Mouse (Mus musculus): Measurements from ENCODE around the gene Kars. TPM values are rescaled to one million over a fixed set of nuclear protein-coding genes. Genes with fewer than 3 reads are reported as not detected.

Gene Kars
- polyA plus RNA-seq (2015; fragmentation: Nextera tagmentation; extraction: Ambion mirVana): 47.5 and 48.2 TPM in 2 replicates

- WGBS (ENCODE audit: insufficient replicate concordance): under 1% methylated on average over 61 of the region's 61 CpGs
- Histone ChIP-seq H3K27me3 (ENCODE audit: insufficient read depth, low read length) (no peaks in the 10 kb centered on the region), H3K9ac (replicated peaks) (peak within 1 kb of the TSS; percentile 91), H3K9me3 (ENCODE audit: low read length) (no peaks in the 10 kb centered on the region), H3K36me3 (replicated peaks; ENCODE audit: insufficient read depth, low read length) (peaks cover 6% of the 10 kb centered on the region), H3K4me1 (ENCODE audit: insufficient read depth) (peaks cover 15% of the 10 kb centered on the region), H3K4me2 (ENCODE audit: low read depth, low read length) (peak within 1 kb of the TSS; percentile 98), H3K4me3 (ENCODE audit: low read depth, low read length) (peak within 1 kb of the TSS; percentile 96), H3K27ac (ENCODE audit: low read depth) (peak within 1 kb of the TSS; percentile 85)
- TF ChIP-seq EP300 (IDR thresholded peaks at IDR 0.05; ENCODE audit: low read depth) (no peak), CTCF (IDR thresholded peaks at IDR 0.05; ENCODE audit: low read depth) (no peak)
- ATAC-seq (peak; percentile 92), DNase-seq (peak; percentile 95)
Observed at GRCm38 (mm10) chr8:112010997-112011815, at the start of gene Kars, which contains the start of gene Terf2ip. Gene Kars (minus strand): TSS chr8:112011323. Gene Terf2ip (plus strand): TSS chr8:112011398.

GRCm38 (mm10) chr8:112054456-112054855 is 43.3 kb upstream of the Kars start:
- no peak overlapping the region for H3K9ac ChIP-seq (replicated peaks)
- TF ChIP-seq EP300 (IDR thresholded peaks at IDR 0.05; ENCODE audit: low read depth): no peak
- TF ChIP-seq CTCF (IDR thresholded peaks at IDR 0.05; ENCODE audit: low read depth): no peak
- no peak overlapping the region for H3K27ac ChIP-seq (ENCODE audit: low read depth)
- no peak for ATAC-seq
- no peak overlapping the region for H3K4me2 ChIP-seq (ENCODE audit: low read depth, low read length)
- no peak overlapping the region for H3K4me3 ChIP-seq (ENCODE audit: low read depth, low read length)
- H3K36me3 ChIP-seq (replicated peaks; ENCODE audit: insufficient read depth, low read length): no peaks in the 10 kb centered on the region
- H3K27me3 ChIP-seq (ENCODE audit: insufficient read depth, low read length): no peaks in the 10 kb centered on the region
- no peak for DNase-seq
- H3K4me1 ChIP-seq (ENCODE audit: insufficient read depth): no peaks in the 10 kb centered on the region
- H3K9me3 ChIP-seq (ENCODE audit: low read length): no peaks in the 10 kb centered on the region

GRCm38 (mm10) chr8:112051537-112051936 is 40.4 kb upstream of the Kars start:
- WGBS (ENCODE audit: insufficient replicate concordance): 66% methylated on average over 9 of the region's 9 CpGs
- no peak overlapping the region for H3K27ac ChIP-seq (ENCODE audit: low read depth)
- H3K4me1 ChIP-seq (ENCODE audit: insufficient read depth): no peaks in the 10 kb centered on the region
- H3K4me3 ChIP-seq (ENCODE audit: low read depth, low read length): no peak overlapping the region
- DNase-seq (no peak), ATAC-seq (no peak)
- H3K27me3 ChIP-seq (ENCODE audit: insufficient read depth, low read length): no peaks in the 10 kb centered on the region
- H3K9me3 ChIP-seq (ENCODE audit: low read length): no peaks in the 10 kb centered on the region
- H3K36me3 ChIP-seq (replicated peaks; ENCODE audit: insufficient read depth, low read length): no peaks in the 10 kb centered on the region
- no peak overlapping the region for H3K4me2 ChIP-seq (ENCODE audit: low read depth, low read length)
- TF ChIP-seq CTCF (IDR thresholded peaks at IDR 0.05; ENCODE audit: low read depth) (peak; percentile 10; the same call in 1 of the 2 replicates), EP300 (IDR thresholded peaks at IDR 0.05; ENCODE audit: low read depth) (no peak)
- H3K9ac ChIP-seq (replicated peaks): no peak overlapping the region

GRCm38 (mm10) chr8:112049984-112050383 is 38.9 kb upstream of the Kars start:
- H3K27me3 ChIP-seq (ENCODE audit: insufficient read depth, low read length): no peaks in the 10 kb centered on the region
- no peak overlapping the region for H3K27ac ChIP-seq (ENCODE audit: low read depth)
- H3K4me2 ChIP-seq (ENCODE audit: low read depth, low read length): no peak overlapping the region
- WGBS (ENCODE audit: insufficient replicate concordance): 65% methylated on average over 6 of the region's 6 CpGs
- no peaks in the 10 kb centered on the region for H3K9me3 ChIP-seq (ENCODE audit: low read length)
- no peaks in the 10 kb centered on the region for H3K36me3 ChIP-seq (replicated peaks; ENCODE audit: insufficient read depth, low read length)
- no peak overlapping the region for H3K4me3 ChIP-seq (ENCODE audit: low read depth, low read length)
- ATAC-seq (no peak), DNase-seq (no peak)
- H3K9ac ChIP-seq (replicated peaks): no peak overlapping the region
- no peaks in the 10 kb centered on the region for H3K4me1 ChIP-seq (ENCODE audit: insufficient read depth)
- peak; percentile 26 for TF ChIP-seq CTCF (IDR thresholded peaks at IDR 0.05; ENCODE audit: low read depth)
- TF ChIP-seq EP300 (IDR thresholded peaks at IDR 0.05; ENCODE audit: low read depth): no peak

- 77% methylated on average over 6 of the region's 6 CpGs for WGBS (ENCODE audit: insufficient replicate concordance)
- Histone ChIP-seq H3K27me3 (ENCODE audit: insufficient read depth, low read length) (no peaks in the 10 kb centered on the region), H3K4me1 (ENCODE audit: insufficient read depth) (no peaks in the 10 kb centered on the region), H3K4me3 (ENCODE audit: low read depth, low read length) (no peak overlapping the region), H3K9me3 (ENCODE audit: low read length) (no peaks in the 10 kb centered on the region), H3K4me2 (ENCODE audit: low read depth, low read length) (no peak overlapping the region), H3K36me3 (replicated peaks; ENCODE audit: insufficient read depth, low read length) (no peaks in the 10 kb centered on the region), H3K27ac (ENCODE audit: low read depth) (no peak overlapping the region), H3K9ac (replicated peaks) (no peak overlapping the region)
- TF ChIP-seq EP300 (IDR thresholded peaks at IDR 0.05; ENCODE audit: low read depth) (no peak), CTCF (IDR thresholded peaks at IDR 0.05; ENCODE audit: low read depth) (no peak)
- ATAC-seq (no peak), DNase-seq (no peak)
Observed at GRCm38 (mm10) chr8:112048293-112048692, 37.2 kb upstream of the Kars start.

- no peaks in the 10 kb centered on the region for H3K9me3 ChIP-seq (ENCODE audit: low read length)
- no peaks in the 10 kb centered on the region for H3K36me3 ChIP-seq (replicated peaks; ENCODE audit: insufficient read depth, low read length)
- H3K4me2 ChIP-seq (ENCODE audit: low read depth, low read length): no peak overlapping the region
- ATAC-seq: no peak
- no peak overlapping the region for H3K4me3 ChIP-seq (ENCODE audit: low read depth, low read length)
- 3% methylated on average over 7 of the region's 7 CpGs for WGBS (ENCODE audit: insufficient replicate concordance)
- H3K27ac ChIP-seq (ENCODE audit: low read depth): no peak overlapping the region
- DNase-seq: peak; percentile 78
- no peaks in the 10 kb centered on the region for H3K27me3 ChIP-seq (ENCODE audit: insufficient read depth, low read length)
- no peaks in the 10 kb centered on the region for H3K4me1 ChIP-seq (ENCODE audit: insufficient read depth)
- no peak for TF ChIP-seq EP300 (IDR thresholded peaks at IDR 0.05; ENCODE audit: low read depth)
- TF ChIP-seq CTCF (IDR thresholded peaks at IDR 0.05; ENCODE audit: low read depth): peak; percentile 93
- no peak overlapping the region for H3K9ac ChIP-seq (replicated peaks)
Observed at GRCm38 (mm10) chr8:112045896-112046295, 34.8 kb upstream of the Kars start.

All from liver, postnatal 0 days (tissue).